In genomic region chr5:66392861-66393529, GRCm38 (mm10) we compare ENCODE assay signal across 9 mouse cellular contexts.
DNase-seq lines count a peak whose midpoint lies in the region; ATAC-seq and TF ChIP-seq lines count a peak whose summit lies in the region.
"Had no signal": no experiment of that assay in that cellular context is flagged by ENCODE, and none has a peak within 500 bp of the region (broad histone marks: within the 10 kb centered on the region; RNA-seq: fewer than 3 reads in every experiment).

No protein-coding gene starts in this region.

- in situ Hi-C loops in CH12.LX (cut with MboI; ENCODE audit: low pct_ligation_motif_present, low pct_unique_long_range_greater_than_20kb, low sequenced_read_pairs), result no loop called here

- peak; percentile 80 for TF ChIP-seq EP300 in CH12.LX (IDR thresholded peaks at IDR 0.05; ENCODE audit: low read length)

- no peaks in the 10 kb centered on the region; the same call in none of the 2 replicates for H3K36me3 ChIP-seq in kidney, adult 2 months (ENCODE audit: control insufficient read depth, insufficient read depth, low read length)
- H3K36me3 ChIP-seq in CH12.LX (replicated peaks in 1 of 2; ENCODE audit: control insufficient read depth in 1 of 2, insufficient read depth in 1 of 2, low read length in 1 of 2), result no peaks in the 10 kb centered on the region

- 66% methylated on average over 18 of the region's 18 CpGs for WGBS in kidney, adult 2 months

- no peaks in the 10 kb centered on the region for H3K9me3 ChIP-seq in CH12.LX (replicated peaks; ENCODE audit: low read length)
- H3K9me3 ChIP-seq: lung, embryonic 15.5 days had no signal

- no peak for ATAC-seq in granulocyte monocyte progenitor cell, adult 5-6 weeks (replicated peaks; ENCODE audit: poor library complexity, severe bottlenecking)

- no peak for TF ChIP-seq CTCF in kidney, adult 2 months (conservative IDR thresholded peaks at IDR 0.05; ENCODE audit: insufficient read depth, insufficient read length, low read depth, low read length)
- no peak for TF ChIP-seq CTCF in CH12.LX (conservative IDR thresholded peaks at IDR 0.05 in 1 of 2, IDR thresholded peaks at IDR 0.05 in 1 of 2; ENCODE audit: low read depth in 2 of 2, low read length in 2 of 2)

- dilution Hi-C loops in CH12.LX (cut with MboI; ENCODE audit: extremely low pct_ligation_motif_present, extremely low pct_unique_long_range_greater_than_20kb, low sequenced_read_pairs), result no loop called here

- peak overlapping the region; percentile 54; the same call in 1 of the 2 replicates for H3K9ac ChIP-seq in CH12.LX (ENCODE audit: insufficient read depth, low read depth)
- H3K9ac ChIP-seq: lung, embryonic 15.5 days had no signal

- H3K27me3 ChIP-seq in kidney, adult 2 months (replicated peaks; ENCODE audit: control insufficient read depth, insufficient read depth, low read length), result no peaks in the 10 kb centered on the region
- no peaks in the 10 kb centered on the region for H3K27me3 ChIP-seq in CH12.LX (replicated peaks)
- H3K27me3 ChIP-seq: lung, embryonic 15.5 days had no signal

- no peaks in the 10 kb centered on the region for H3K79me2 ChIP-seq in CH12.LX (replicated peaks; ENCODE audit: control insufficient read depth, extremely low read depth, insufficient read depth, poor library complexity, severe bottlenecking)

- TF ChIP-seq POLR2A in kidney, adult 2 months (IDR thresholded peaks at IDR 0.05; ENCODE audit: low read depth, low read length), result no peak
- peak; percentile 47; the same call in 1 of the 2 replicates for TF ChIP-seq POLR2A in CH12.LX (IDR thresholded peaks at IDR 0.05; ENCODE audit: low read depth, low read length)

- H3K4me2 ChIP-seq in CH12.LX (ENCODE audit: insufficient read depth, low read depth, poor library complexity, severe bottlenecking), result peak overlapping the region; percentile 76
- H3K4me2 ChIP-seq: lung, embryonic 15.5 days had no signal

- no peak overlapping the region for H3K4me3 ChIP-seq in kidney, adult 2 months (ENCODE audit: insufficient read depth, low read depth, low read length)
- H3K4me3 ChIP-seq in CH12.LX (replicated peaks in 1 of 3; ENCODE audit: low read depth in 2 of 3, low read length in 2 of 3, poor library complexity in 1 of 3), result peak overlapping the region in 1 of 3 experiments; percentile 27
- H3K4me3 ChIP-seq: lung, embryonic 15.5 days had no signal

- H3K4me1 ChIP-seq in kidney, adult 2 months (ENCODE audit: control insufficient read depth, insufficient read depth, low read length), result peaks cover 3% of the 10 kb centered on the region; the same call in 1 of the 2 replicates
- H3K4me1 ChIP-seq in CH12.LX (ENCODE audit: control insufficient read depth in 1 of 2, insufficient read depth in 2 of 2), result peaks cover 24 to 47% of the 10 kb centered on the region in 2 experiments
- H3K4me1 ChIP-seq: lung, embryonic 15.5 days had no signal

- no peak for TF ChIP-seq RAD21 in CH12.LX (IDR thresholded peaks at IDR 0.05; ENCODE audit: low read depth, low read length)

- peak; percentile 53 for DNase-seq in kidney, adult 2 months
- DNase-seq in kidney, postnatal 10 days, result no peak
- DNase-seq in CH12.LX (ENCODE audit: extremely low read depth), result peak; percentile 84
- peak; percentile 88 for DNase-seq in Muller cell, postnatal 12 days (ENCODE audit: inconsistent ontology term)
- peak; percentile 93 for DNase-seq in fibroblast of lung, adult 2 months (ENCODE audit: low read depth)
- no peak for DNase-seq in ovary, postnatal 14 days (ENCODE audit: low spot score)
- DNase-seq: gastrocnemius, postnatal 14 days had no signal

- H3K27ac ChIP-seq in kidney, adult 2 months (ENCODE audit: insufficient read depth, low read depth, low read length), result no peak overlapping the region
- 0 out of 2 replicates have a peak overlapping the region, but pooled peaks have one; percentile 11 for H3K27ac ChIP-seq in CH12.LX (ENCODE audit: insufficient read depth, low read depth)
- H3K27ac ChIP-seq: lung, embryonic 15.5 days had no signal

TF ChIP-seq in CH12.LX, 34 proteins besides CTCF, POLR2A, EP300 and RAD21:
- no peak for TF ChIP-seq GABPA (IDR thresholded peaks at IDR 0.05; ENCODE audit: insufficient replicate concordance, low read depth, low read length)
- TF ChIP-seq SIN3A (IDR thresholded peaks at IDR 0.05; ENCODE audit: low read length), result no peak
- peak; percentile 44 for TF ChIP-seq ETS1 (conservative IDR thresholded peaks at IDR 0.05; ENCODE audit: low read depth, low read length)
- TF ChIP-seq TCF12 (IDR thresholded peaks at IDR 0.05; ENCODE audit: low read depth, low read length), result peak; percentile 55; the same call in 1 of the 2 replicates
- TF ChIP-seq MYC (IDR thresholded peaks at IDR 0.05; ENCODE audit: low read depth, low read length), result 0 out of 2 replicates have a peak, but pooled peaks have one; percentile 55
- no peak for TF ChIP-seq ZNF384 (IDR thresholded peaks at IDR 0.05; ENCODE audit: low read depth, low read length)
- no peak; the same call in 1 of the 2 replicates for TF ChIP-seq RCOR1 (conservative IDR thresholded peaks at IDR 0.05; ENCODE audit: low read depth, low read length)
- TF ChIP-seq ELF1 (IDR thresholded peaks at IDR 0.05; ENCODE audit: low read depth, low read length), result no peak
- TF ChIP-seq JUND (conservative IDR thresholded peaks at IDR 0.05; ENCODE audit: low read depth, low read length), result 0 out of 2 replicates have a peak, but pooled peaks have one; percentile 22
- TF ChIP-seq ZC3H11A (IDR thresholded peaks at IDR 0.05; ENCODE audit: low read depth, low read length), result no peak
- TF ChIP-seq MAX (IDR thresholded peaks at IDR 0.05; ENCODE audit: low read length), result peak; percentile 41; the same call in 1 of the 2 replicates
- peak; percentile 91 for TF ChIP-seq CHD2 (IDR thresholded peaks at IDR 0.05; ENCODE audit: low read length)
- TF ChIP-seq ZKSCAN1 (IDR thresholded peaks at IDR 0.05; ENCODE audit: borderline replicate concordance, low read depth, low read length), result no peak
- no peak for TF ChIP-seq USF2 (conservative IDR thresholded peaks at IDR 0.05; ENCODE audit: low read depth, low read length)
- no peak for TF ChIP-seq KAT2A (IDR thresholded peaks at IDR 0.05; ENCODE audit: insufficient replicate concordance, low read length)
- peak; percentile 45; the same call in 1 of the 2 replicates for TF ChIP-seq MXI1 (IDR thresholded peaks at IDR 0.05; ENCODE audit: low read depth, low read length)
- TF ChIP-seq CHD1 (IDR thresholded peaks at IDR 0.05; ENCODE audit: low read depth, low read length), result no peak
- TF ChIP-seq ZMIZ1 (IDR thresholded peaks at IDR 0.05; ENCODE audit: low read depth, low read length), result no peak
- no peak for TF ChIP-seq SMC3 (IDR thresholded peaks at IDR 0.05; ENCODE audit: low read depth, low read length)
- 0 out of 2 replicates have a peak, but pooled peaks have one; percentile 65 for TF ChIP-seq TBP (conservative IDR thresholded peaks at IDR 0.05; ENCODE audit: low read depth, low read length)
- TF ChIP-seq NRF1 (IDR thresholded peaks at IDR 0.05; ENCODE audit: low read depth, low read length), result no peak
- TF ChIP-seq BHLHE40 (IDR thresholded peaks at IDR 0.05; ENCODE audit: low read depth, low read length), result peak; percentile 42; the same call in 1 of the 2 replicates
- TF ChIP-seq HCFC1 (IDR thresholded peaks at IDR 0.05; ENCODE audit: low read depth, low read length), result no peak
- no peak for TF ChIP-seq POLR2AphosphoS2 (IDR thresholded peaks at IDR 0.05; ENCODE audit: low read depth, low read length)
- 0 out of 2 replicates have a peak, but pooled peaks have one; percentile 25 for TF ChIP-seq MAFK (IDR thresholded peaks at IDR 0.05; ENCODE audit: insufficient replicate concordance, low read length)
- no peak for TF ChIP-seq USF1 (IDR thresholded peaks at IDR 0.05; ENCODE audit: low read depth, low read length)
- no peak for TF ChIP-seq E2F4 (IDR thresholded peaks at IDR 0.05; ENCODE audit: insufficient replicate concordance, low read depth, low read length)
- TF ChIP-seq UBTF (IDR thresholded peaks at IDR 0.05; ENCODE audit: low read depth, low read length), result 0 out of 2 replicates have a peak, but pooled peaks have one; percentile 38
- peak; percentile 52 for TF ChIP-seq IRF4 (IDR thresholded peaks at IDR 0.05; ENCODE audit: low read depth, low read length)
- TF ChIP-seq NELFE (IDR thresholded peaks at IDR 0.05; ENCODE audit: low read depth, low read length), result no peak
- TF ChIP-seq MEF2A (IDR thresholded peaks at IDR 0.05; ENCODE audit: borderline replicate concordance, low read depth, low read length), result 0 out of 2 replicates have a peak, but pooled peaks have one; percentile 44
- TF ChIP-seq PAX5 (IDR thresholded peaks at IDR 0.05; ENCODE audit: low read length), result no peak
- TF ChIP-seq MAZ (IDR thresholded peaks at IDR 0.05; ENCODE audit: low read depth, low read length), result no peak; the same call in 1 of the 2 replicates
- TF ChIP-seq JUN (IDR thresholded peaks at IDR 0.05; ENCODE audit: insufficient read depth, low read depth, low read length), result no peak; the same call in 1 of the 2 replicates
TF ChIP-seq in CH12.LX: peak in this region for 13.

Comparison
In these comparisons a context has a peak if more than half of its experiments do, and no peak if none do; other contexts are left out.
1. DNase-seq: peak in kidney, adult 2 months (single experiment), CH12.LX (single experiment), Muller cell, postnatal 12 days (single experiment) and fibroblast of lung, adult 2 months (single experiment); none in kidney, postnatal 10 days (single experiment) and ovary, postnatal 14 days (single experiment).